Mouse (Mus musculus) adrenal gland, postnatal 25 days (tissue): ENCODE data around the gene Hectd4. TPM values are rescaled to one million over a fixed set of nuclear protein-coding genes. Genes with fewer than 3 reads are reported as not detected.
A peak's percentile ranks its signal among the peaks of the same experiment; 100 is the strongest.

ENCODE experiments used
- DNase-seq: peaks from one replicate; pipeline ENCODE4 v3.0.0; 2021; ENCODE audit warnings: mixed read lengths
- total RNA-seq: library from RNA; stranded (reverse); gene quantifications from 2 replicates; pipeline ENCODE4 v1.2.3, GENCODE M21; 2021

Hectd4 gene
- total RNA-seq, 1 experiment from 2014 or later = 29.8 TPM

DNA sequence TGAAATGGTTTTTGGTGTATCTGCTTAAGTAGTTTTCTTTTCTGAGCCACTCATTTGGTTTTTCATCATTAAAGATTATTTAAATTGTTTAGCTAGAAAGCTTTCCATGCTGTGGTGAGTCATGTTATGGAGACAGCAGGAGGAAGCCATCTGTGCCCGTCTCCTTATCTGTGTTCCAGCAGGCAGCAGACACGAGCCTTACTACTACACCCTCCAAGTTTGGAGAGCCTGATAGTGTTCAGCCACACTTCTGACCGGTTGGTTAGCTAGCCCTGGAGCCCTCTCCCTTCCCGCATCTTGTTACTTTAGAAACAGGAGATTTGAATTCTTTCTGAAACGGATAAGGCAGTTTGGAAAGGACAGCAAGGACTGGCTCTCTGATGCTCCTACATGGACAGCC is 16.2 kb downstream of the Hectd4 start:
- DNase-seq = no peak

DNA sequence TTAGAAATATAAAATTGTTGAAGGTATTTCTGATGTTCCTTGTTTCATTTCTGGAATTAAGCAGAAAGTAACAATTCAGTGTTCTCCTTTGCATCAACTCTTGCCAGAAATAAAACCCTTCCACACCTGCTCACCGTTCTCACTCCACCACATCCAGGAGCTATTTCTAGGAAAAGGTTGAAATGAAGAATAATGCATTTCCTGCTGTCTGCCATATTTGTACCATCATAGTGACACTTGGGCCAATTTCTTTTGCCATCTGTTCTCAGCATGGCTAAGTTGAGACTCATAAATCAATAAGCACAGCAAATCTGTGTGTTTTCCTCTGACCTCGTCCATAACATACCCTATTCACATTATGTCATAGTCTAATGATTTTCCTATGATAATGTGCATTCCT is 18.2 kb downstream of the Hectd4 start:
- no peak for DNase-seq

DNA sequence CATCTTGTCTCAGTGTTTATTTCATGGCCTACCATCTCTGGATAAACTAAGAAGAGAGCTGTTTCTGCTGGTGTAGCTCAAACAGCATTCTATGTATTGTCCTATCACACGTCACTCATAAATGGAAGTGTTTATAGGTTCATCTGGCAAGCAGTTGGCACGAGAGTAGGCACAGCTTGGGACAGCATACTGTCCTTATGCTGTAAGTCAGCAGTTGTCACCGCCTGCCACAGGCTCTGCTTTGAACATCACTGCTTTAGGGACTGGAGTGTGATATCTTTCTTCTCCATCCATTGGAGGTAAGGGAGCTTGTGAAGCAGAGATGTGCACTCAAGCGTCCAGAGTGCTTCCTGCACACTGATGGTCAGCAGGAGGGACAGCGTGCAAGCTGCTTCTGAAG is 19.8 kb downstream of the Hectd4 start:
- DNase-seq = no peak

DNA sequence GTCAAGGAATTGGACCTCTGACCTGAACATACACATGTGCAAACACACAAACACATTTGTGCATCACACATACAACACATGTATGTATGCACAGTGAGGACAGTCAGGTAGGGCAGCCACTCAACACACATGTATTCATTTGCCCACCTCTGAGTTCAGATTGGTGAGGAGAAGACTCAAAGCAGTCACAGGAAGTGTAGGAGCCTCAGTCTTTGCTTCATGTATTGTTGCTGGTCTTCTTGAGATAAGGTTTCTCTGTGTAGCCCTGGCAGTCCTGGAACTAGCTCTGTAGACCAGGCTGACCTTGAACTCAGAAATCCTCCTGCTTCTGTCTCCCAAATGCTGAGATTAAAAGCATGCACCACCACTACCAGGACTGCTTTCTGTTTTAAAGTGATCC is 21.2 kb downstream of the Hectd4 start:
- no peak for DNase-seq

DNA sequence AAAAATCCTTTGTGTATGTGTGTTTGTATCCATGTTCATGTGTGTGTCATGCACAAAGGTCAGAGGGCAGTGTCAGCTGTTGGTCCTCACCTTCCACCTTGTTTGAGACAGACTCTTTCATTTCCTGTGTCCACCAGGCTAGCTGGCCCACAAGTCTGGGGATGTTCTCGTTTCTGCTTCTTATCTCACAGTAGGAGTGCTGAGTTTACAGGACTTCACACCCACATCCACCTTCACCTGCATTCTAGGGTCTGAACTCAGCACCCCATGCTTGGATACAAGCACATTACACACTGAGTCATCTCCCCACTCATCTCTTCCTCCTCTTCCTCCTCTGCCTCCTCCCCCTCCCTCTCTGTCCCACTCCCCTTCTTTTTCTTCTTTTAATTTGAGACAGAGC is 22.2 kb downstream of the Hectd4 start:
- no peak for DNase-seq

DNA sequence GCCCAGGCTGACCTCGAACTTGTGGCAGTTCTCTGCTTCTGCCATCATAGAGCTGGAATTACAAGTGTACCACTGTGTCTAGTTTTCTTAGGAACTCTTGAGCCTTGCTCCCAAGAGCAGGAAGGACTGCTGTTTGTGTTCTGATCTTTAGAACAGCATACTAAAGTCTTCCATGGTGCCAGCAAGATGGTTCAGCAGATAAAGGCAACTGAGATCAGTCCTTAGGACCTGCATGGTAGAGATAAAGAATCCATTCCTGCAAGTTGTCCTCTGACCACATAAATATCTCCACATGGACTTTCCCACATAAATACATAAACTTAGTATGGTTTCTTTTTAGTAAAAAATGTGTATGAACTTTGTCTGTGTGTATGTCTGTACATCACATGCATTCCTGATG is 22.7 kb downstream of the Hectd4 start:
- DNase-seq = no peak

DNA sequence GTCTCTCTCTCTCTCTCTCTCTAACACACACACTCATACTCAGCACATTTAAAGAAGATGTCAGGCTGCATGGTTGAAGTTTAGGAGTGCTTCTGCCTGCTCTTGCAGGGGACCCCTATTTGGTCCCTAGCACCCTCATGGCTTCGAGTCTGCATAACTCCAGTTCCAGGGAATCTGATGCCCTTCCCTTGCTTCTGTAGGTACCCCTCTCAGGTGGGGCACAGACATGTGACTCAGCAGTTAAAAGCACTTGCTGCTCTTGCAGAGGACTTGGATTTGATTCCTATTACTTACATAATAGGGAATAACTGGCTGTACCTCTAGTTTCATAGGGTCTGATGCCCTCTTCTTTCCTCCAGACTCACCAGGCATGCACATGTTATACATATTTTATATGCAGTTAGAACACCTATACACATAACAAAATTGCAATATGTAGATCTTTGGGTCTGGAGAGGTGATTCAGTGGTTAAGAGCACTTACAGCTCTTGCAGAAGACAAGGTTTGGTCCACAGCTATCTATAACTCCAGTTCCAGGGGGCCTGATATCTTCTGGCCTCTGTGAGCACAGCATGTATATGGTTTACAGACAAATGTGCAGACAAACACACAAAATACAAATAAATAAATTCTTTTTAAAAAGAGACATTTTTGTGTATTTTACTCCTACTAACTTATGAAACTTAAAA is 23.8 kb downstream of the Hectd4 start:
- no peak for DNase-seq

DNA sequence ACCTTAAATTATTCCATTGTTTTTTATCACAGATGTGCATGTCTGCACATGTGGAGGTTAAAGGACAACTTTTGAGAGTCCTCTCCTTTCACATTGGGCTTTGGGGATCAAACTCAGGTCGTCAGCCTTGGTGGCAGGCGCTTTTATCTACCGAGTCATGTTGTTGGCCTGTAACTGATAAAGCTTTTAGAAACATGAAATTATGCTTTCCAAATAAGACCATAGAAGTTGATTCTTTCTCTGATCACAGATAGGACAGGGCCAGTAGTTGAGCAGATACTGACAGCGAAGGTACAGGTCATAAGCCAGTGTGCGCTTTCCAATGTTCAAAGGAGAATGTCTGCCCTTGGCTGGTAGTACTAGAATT is 24.3 kb downstream of the Hectd4 start:
- no peak for DNase-seq

DNA sequence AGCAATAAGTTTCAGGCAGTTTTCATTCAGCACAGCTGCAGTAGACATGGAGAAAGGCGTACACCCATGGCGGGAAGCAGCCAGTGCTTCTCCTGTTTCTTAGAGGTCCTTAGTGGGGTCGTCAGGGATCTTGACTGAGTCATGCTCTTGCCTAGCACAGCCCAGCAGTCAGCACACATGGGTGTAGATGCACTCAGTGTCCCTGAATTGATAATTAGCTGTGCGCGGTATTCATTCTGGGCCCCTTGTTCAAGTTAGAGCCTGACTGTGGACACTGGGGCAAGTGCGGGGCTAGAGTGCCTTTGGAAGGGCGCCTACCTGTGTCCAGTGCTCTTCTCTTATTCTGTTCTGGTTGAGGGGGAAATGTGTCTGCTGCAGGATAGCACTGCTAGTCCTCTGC is 25.2 kb downstream of the Hectd4 start:
- no peak for DNase-seq

DNA sequence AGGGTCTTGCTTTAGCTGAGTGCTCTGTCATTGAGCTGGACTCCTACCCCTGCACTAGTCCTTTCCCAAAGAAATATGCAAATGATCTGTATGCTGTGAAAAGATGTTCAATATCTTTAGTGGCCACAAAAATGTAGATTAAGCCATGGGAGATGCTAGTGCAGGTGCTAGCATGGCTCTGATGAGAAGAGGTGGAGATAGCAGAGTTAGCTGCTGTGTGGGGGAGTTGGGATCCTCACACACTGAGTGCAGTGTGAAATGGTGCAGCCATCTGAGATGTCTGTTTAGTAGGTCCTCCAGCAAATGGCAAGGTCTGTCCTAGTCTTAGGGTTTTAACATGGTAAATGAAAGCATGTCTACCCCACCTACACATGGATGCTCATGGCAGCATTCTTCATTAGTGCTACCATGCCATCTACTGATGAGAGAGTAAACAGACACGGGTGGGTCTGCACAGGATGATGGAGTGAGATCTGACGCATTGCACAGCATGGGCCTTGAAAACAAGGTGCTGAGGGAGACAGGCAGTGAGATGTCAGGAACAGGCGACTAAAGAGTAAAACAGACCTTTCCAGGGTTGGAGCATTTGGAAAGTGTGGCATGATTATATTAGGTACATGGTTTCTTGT is 28.9 kb downstream of the Hectd4 start:
- DNase-seq = no peak

DNA sequence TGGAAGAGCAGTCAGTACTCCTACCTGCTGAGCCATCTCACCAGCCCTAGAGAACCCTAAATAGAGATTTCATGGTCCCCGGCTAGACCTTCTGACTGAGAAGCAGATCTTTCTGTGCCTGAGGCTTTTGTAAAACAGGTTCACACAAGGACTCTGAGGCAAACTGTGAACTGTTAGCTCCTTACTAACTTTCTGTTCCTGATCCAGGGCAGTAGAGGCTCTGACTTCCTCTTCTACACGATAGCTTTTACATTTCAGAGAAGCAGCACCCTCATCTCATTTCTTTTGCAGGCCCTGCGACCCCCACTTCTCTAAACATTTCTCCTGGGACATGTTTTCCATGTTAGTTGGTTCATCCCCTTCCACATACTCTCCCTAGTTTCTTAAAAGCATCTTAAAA is 29.7 kb downstream of the Hectd4 start:
- no peak for DNase-seq

DNA sequence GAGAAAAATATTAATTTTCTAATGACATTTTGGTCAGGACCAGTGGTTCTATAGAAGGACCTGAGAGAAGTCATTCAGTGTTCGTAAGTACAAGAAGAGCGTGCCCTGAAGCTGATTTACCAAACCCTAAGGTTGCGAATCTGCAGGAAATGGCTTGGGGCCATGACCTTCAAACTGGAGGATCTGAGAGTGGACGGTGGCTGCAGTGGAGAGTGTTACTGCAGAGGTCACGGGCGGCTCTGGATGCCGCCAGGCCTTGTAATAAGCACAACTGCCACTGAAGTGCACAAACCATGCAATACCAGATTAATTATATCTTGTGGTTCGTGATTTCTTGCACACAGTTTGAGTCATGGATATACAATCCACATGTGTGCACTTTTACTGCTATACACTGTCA is 31.8 kb downstream of the Hectd4 start:
- peak; percentile 67 for DNase-seq

DNA sequence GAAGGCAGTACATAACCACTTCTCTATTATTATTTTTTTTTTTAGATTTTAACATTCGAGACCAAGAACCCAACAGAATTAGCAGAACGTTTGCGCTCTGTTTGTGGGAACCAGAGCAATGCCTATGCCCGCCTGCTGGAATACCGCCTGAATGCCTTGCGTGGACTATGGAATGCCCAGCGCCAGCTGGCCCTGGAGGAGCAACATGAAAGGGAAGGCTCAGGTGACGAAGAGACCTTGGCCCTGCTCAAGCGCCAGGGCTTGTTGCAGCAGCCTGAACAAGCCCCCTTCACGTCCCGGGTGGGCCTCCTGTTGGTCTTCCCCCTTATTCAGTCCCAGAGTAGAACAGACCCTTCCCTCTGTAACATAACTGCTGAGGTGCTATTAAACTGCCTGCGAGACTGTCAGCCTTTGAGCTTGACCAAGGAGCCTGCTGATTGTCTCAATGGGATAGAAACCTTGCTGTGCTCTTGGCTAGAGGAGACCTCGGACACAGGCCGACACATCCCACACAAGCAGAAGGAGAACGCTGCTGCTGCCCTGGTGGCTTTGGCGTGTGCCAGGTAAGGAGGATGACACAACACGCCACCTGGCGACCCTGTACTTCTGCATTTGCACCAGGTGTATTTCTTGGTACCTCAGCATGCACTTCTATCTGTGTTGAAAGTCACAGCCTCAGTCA is 33.9 kb downstream of the Hectd4 start:
- no peak for DNase-seq

DNA sequence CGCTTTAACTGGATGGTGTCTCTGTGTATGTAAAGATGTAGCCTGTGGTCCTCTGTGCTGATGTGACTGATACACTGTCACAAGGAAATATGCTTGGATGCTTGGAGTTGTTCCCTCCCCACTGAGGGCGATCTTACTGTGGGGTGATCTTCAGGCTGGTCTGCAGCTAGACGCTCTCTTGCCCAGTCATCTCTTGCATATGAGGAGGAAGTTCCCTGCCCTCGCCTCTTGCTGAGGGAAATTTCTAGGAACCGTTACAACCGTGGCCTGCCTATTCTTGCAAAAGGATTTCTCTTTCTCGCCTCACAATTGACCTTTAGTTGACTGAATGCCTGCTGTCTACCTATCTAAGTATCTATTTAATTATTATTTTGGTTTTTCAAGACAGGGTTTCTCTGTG is 35.0 kb downstream of the Hectd4 start:
- no peak for DNase-seq

DNA sequence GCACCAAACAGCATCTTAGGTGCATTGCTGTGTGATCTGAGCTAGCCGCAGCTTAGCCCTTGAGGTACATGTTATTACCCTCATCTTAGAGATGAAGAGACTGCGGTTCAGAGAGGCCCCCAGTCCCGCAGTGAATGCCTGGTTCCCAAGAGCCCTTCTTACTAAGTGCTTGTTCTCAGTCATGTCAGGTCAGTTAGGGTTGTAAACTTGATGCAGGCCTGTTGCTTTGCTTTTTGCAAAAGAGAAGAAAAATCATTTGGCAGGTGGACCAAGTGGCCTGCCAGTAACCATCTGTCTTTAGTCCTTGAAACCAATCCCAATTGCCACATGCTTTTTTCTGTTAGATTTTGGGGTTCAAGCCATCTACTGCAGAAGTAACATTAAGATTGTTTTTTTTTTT is 41.8 kb downstream of the Hectd4 start:
- no peak for DNase-seq

DNA sequence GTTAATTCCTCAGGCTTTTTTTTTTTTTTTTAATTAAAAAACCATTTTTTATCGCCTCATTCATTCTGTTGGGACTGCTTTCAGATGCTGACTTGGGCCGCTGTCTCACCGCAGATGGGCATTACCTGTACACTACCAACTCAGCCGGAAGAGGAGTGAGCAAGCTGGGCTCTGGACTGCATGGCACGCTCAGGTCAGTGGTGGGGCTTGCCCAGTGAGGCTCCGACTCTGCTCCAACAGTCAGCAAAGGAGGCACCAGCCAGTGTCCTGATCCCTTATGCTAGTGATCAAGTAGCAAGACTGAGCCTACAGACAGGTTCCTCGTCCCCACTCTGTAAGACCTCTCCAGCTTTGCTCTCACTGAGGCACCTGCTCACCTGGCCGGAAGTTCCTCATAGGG is 42.4 kb downstream of the Hectd4 start:
- DNase-seq = no peak

DNA sequence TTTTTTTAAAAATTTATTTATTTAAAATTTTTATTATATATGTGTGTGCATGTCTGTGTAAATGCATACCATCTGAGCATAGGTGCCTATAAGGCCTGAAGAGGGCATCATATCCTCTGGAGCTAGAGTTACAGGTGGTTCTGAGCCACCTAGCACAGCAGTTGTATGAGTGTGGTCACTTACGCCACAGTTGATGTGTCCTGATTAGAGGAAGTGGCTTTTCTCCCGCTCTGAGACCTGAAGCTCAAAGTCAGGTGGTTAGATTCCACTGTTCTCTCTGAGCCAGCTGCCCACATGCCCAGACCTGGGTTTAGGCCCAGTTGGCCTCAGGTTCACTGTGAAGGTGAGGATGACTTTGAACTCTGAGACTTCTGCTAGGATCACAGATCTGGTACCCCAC is 44.6 kb downstream of the Hectd4 start:
- DNase-seq = no peak

DNA sequence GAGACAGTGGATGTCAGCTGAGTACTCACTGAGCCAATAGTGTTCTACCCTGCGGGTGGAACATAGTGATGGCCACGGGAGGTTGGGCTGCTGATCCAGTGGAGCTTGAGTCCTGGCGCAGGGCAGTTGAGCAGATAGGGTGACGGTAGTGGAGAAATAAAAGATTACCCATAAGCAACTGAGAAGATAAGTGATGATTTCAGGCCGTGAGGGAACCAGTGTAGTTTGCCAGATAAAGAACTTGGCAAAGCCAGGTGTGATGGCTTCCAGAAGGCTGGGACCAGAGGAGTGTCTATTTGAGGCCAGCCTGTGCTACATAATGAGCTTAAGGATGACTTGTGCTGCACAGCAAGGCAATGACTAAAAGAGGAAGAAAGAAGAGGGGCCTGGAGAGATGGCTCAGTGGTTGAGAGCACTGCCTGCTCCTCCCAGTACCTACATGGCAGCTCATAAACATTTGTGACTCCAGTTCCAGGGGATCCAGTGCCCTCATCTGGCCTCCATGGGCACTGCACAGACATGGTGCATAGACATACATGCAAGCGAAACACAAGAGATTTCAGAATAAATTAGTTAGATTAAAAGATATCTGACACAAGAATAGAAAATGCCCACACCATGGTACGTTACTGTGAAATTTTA is 46.8 kb downstream of the Hectd4 start:
- DNase-seq = peak; percentile 36

DNA sequence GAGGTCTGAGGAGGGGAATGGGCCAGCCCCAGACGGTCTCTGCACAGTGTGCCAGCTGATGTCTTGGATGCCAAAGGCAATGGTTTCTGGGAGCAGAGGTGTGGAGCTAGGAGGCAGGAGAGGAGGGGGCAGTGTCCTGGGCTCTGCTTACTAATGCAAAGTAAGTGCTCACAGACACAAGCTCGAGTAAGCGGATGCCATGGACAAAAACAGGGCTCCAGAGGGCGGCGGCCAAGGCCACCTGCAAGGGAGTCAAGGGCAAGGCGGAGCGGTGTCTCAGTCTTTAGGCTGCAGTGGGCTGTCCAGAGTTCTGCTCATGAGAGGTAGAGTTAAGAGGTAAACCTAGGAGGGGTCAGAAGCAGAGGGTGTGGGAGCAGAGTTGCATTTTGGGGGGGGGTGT is 51.0 kb downstream of the Hectd4 start:
- DNase-seq = no peak

DNA sequence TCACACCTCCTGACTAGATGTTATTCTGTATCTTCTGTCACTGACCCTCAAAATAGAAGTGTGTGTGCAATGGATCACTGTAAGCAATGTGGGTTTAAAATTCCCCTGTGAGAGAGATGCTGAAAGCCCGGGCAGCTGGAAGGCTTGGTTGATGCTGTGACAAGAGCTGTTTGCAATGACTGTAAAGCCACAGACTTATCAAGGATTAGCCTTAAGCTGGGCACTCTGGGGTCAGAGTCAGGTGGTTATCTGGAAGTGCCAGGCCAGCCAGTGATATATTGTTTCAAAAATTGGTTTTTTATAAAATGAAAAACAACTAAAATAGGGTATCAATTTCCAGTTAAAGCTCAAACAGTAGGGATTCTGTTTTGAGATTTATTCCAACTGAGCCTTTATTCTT is 56.8 kb downstream of the Hectd4 start:
- DNase-seq = no peak

DNA sequence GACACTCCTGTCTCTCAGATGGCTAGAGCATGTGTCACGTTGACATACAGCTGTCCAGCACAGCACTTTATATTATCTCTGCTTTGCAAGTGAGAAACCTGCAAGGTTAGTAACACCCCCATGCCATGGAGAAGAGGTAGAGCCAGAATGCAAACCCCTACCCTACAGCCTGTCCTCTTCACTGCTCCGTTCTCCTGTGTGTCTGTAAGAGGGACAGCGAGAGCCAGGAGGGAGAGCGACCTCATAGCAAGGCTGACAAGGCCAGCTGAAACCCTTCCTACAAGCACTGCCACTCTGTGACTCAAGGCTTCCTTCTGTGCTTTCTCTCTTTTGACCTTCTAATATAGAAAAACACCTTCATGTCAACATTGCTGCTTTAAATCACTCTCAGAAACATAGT is 60.4 kb downstream of the Hectd4 start:
- no peak for DNase-seq

DNA sequence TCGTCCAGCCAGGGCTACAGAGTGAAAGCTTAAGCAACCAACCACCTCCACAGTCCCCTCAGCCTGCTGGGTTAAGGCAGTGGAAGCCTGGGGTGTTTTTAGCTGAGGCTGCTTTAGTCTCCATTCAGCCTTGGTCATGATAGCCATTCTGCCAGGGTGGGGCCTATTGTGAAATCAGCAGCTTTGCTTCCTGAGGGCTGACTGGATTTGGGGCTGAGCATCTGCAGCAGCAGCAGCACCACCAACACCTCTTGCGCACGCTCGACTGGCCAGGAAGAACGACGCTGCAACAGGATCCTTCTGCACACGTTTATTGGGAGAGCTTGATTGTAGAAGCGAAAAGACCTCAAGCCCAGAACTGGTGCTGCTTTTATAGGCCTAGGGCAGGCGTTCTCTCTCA is 63.0 kb downstream of the Hectd4 start:
- DNase-seq = no peak

DNA sequence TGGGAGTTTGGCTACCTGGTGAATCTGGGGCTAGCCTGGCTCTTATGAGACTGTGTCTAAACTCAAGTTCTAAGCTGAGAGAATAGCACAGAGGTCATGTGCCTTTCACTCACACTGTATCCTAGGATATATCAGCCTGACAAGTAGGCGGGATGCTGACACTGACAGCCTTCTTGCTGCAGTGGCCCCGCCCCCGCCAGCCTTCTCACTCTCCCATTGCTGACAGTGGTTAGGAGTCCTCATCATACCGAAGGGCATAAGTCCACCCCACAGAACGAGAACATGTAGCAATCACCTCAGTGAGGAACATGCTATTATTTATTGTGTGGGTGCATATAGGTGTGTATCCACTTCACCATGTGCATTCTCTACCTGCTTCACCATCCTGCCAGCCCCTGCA is 64.8 kb downstream of the Hectd4 start:
- no peak for DNase-seq

DNA sequence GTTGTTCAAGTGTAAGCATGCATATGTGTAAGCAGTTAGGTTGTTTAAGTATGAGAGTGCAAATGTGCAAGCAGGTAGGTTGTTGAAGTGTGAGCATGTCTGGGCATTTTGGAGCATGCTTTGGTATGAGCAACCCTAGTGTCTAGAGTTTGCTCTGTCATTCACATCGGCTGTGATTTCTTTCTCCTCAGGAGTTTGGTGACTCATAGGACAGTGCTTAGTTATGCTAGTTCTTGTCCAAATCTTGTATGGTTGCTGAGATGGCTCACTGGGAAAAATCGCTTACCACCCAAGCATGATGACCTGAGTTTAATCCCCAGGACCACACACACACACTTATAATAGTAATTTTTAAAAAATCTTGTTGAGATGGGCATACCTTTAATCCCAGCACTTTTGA is 67.2 kb downstream of the Hectd4 start:
- no peak for DNase-seq
